Mouse (Mus musculus): ENCODE measurements at regions not wholly inside any gene's neighbourhood (a gene's known extent, or its start where the extent isn't known, plus 50 kb on each side); places are given as distances from the start of the nearest gene placed in this dataset. TPM values are rescaled to one million over a fixed set of nuclear protein-coding genes. Genes with fewer than 3 reads are reported as not detected.
"Not testable (repeated sequence)": the region's sequence is repeated elsewhere in the genome, so short reads cannot be mapped to it uniquely, and the experiment has no call there.

GRCm38 (mm10) chr1:164993175-164993875 lies 58.0 kb upstream of the Xcl1 start:
- not testable (repeated sequence) for H3K9me3 ChIP-seq (ENCODE audit: control insufficient read depth, low read length); H3K9ac ChIP-seq (ENCODE audit: low read length); H3K27me3 ChIP-seq (ENCODE audit: control insufficient read depth, insufficient read depth, low read length); H3K4me2 ChIP-seq (ENCODE audit: low read length); H3K36me3 ChIP-seq (ENCODE audit: control insufficient read depth, insufficient read depth, low read length); ATAC-seq (ENCODE audit: insufficient number of reproducible peaks, insufficient read depth, low FRiP score, low read depth); H3K4me3 ChIP-seq (ENCODE audit: control insufficient read depth in 1 of 2, insufficient read depth in 1 of 2, low read depth in 1 of 2, low read length in 2 of 2)
- H3K27ac ChIP-seq (replicated peaks in 1 of 2; ENCODE audit: control insufficient read depth in 1 of 2, insufficient read depth in 1 of 2, low read depth in 2 of 2, low read length in 2 of 2), result peak overlapping the region; percentile 82 to 91
- peaks cover 16% of the 10 kb centered on the region in 2 experiments for H3K4me1 ChIP-seq (ENCODE audit: control insufficient read depth in 2 of 2, insufficient read depth in 2 of 2, low read length in 2 of 2)

GRCm38 (mm10) chr1:164988982-164989381 lies 53.7 kb upstream of the Xcl1 start:
- Histone ChIP-seq H3K27me3 (ENCODE audit: control insufficient read depth, insufficient read depth, low read length) (no peaks in the 10 kb centered on the region), H3K9me3 (ENCODE audit: control insufficient read depth, low read length) (peaks cover 13% of the 10 kb centered on the region), H3K9ac (ENCODE audit: low read length) (no peak overlapping the region), H3K4me2 (ENCODE audit: low read length) (no peak overlapping the region), H3K4me1 (ENCODE audit: control insufficient read depth in 2 of 2, insufficient read depth in 2 of 2, low read length in 2 of 2) (peaks cover 8 to 9% of the 10 kb centered on the region in 2 experiments), H3K4me3 (ENCODE audit: control insufficient read depth in 1 of 2, insufficient read depth in 1 of 2, low read depth in 1 of 2, low read length in 2 of 2) (no peak overlapping the region), H3K27ac (replicated peaks in 1 of 2; ENCODE audit: control insufficient read depth in 1 of 2, insufficient read depth in 1 of 2, low read depth in 2 of 2, low read length in 2 of 2) (no peak overlapping the region), H3K36me3 (ENCODE audit: control insufficient read depth, insufficient read depth, low read length) (no peaks in the 10 kb centered on the region)
- no peak for ATAC-seq (ENCODE audit: insufficient number of reproducible peaks, insufficient read depth, low FRiP score, low read depth)
- 88% methylated on average over 1 of the region's 1 CpGs for WGBS

- H3K27me3 ChIP-seq (ENCODE audit: control insufficient read depth, insufficient read depth, low read length), result no peaks in the 10 kb centered on the region
- WGBS, result 85% methylated on average over 3 of the region's 3 CpGs
- ATAC-seq (ENCODE audit: insufficient number of reproducible peaks, insufficient read depth, low FRiP score, low read depth), result no peak
Measured at GRCm38 (mm10) chr1:164988191-164988590, 52.9 kb upstream of the Xcl1 start.

GRCm38 (mm10) chr1:164985521-164985920 lies 50.2 kb upstream of the Xcl1 start:
- not testable (repeated sequence) for H3K27me3 ChIP-seq (ENCODE audit: control insufficient read depth, insufficient read depth, low read length); H3K9ac ChIP-seq (ENCODE audit: low read length); H3K4me2 ChIP-seq (ENCODE audit: low read length); H3K4me1 ChIP-seq (ENCODE audit: control insufficient read depth in 2 of 2, insufficient read depth in 2 of 2, low read length in 2 of 2); H3K27ac ChIP-seq (replicated peaks in 1 of 2; ENCODE audit: control insufficient read depth in 1 of 2, insufficient read depth in 1 of 2, low read depth in 2 of 2, low read length in 2 of 2); H3K36me3 ChIP-seq (ENCODE audit: control insufficient read depth, insufficient read depth, low read length); ATAC-seq (ENCODE audit: insufficient number of reproducible peaks, insufficient read depth, low FRiP score, low read depth); H3K4me3 ChIP-seq (ENCODE audit: control insufficient read depth in 1 of 2, insufficient read depth in 1 of 2, low read depth in 1 of 2, low read length in 2 of 2)
- H3K9me3 ChIP-seq (ENCODE audit: control insufficient read depth, low read length), result peaks cover 13% of the 10 kb centered on the region
- WGBS, result 93% methylated on average over 21 of the region's 21 CpGs

More at GRCm38 (mm10) chr1:164988191-164988590, 52.9 kb upstream of the Xcl1 start:
- H3K4me3 ChIP-seq (ENCODE audit: control insufficient read depth in 1 of 2, insufficient read depth in 1 of 2, low read depth in 1 of 2, low read length in 2 of 2), result no peak overlapping the region
- H3K4me2 ChIP-seq (ENCODE audit: low read length), result no peak overlapping the region
- H3K4me1 ChIP-seq (ENCODE audit: control insufficient read depth in 2 of 2, insufficient read depth in 2 of 2, low read length in 2 of 2), result peaks cover 4 to 5% of the 10 kb centered on the region in 2 experiments; a peak in 1 of 4 replicates
- no peak overlapping the region for H3K27ac ChIP-seq (replicated peaks in 1 of 2; ENCODE audit: control insufficient read depth in 1 of 2, insufficient read depth in 1 of 2, low read depth in 2 of 2, low read length in 2 of 2)
- no peaks in the 10 kb centered on the region for H3K36me3 ChIP-seq (ENCODE audit: control insufficient read depth, insufficient read depth, low read length)
- H3K9ac ChIP-seq (ENCODE audit: low read length), result no peak overlapping the region
- peaks cover 17% of the 10 kb centered on the region for H3K9me3 ChIP-seq (ENCODE audit: control insufficient read depth, low read length)

Small RNA genes lying in the stretch of these regions (microRNA-seq; reads per million reads assigned to microRNA genes)
- not detected for gene Gm26042

Measured in heart, embryonic 14.5 days (tissue).